Mouse (Mus musculus): ENCODE measurements at regions not wholly inside any gene's neighbourhood (a gene's known extent, or its start where the extent isn't known, plus 50 kb on each side); places are given as distances from the start of the nearest gene placed in this dataset.

DNA sequence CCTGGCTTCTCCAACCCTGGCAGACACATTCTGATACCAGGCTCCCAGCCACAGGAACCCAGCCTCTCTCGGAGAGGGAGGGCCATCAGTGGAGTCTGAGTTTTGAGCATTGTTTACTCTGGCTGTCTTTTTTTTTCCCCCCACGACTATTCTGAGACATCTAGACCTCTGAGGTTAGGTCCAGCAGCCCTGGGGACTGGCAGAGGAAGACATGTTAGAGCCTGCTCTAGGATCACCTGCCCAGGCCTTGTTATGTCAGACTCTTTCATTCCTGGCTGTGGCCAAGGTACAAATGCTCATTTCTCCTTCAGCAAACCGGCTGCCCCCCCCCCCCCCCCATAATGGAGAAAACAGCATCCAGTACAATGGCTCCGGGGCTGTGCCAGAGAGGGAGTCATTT is 291.4 kb downstream of the CK137956 start:
- TF ChIP-seq POLR2A (IDR thresholded peaks at IDR 0.05; ENCODE audit: control insufficient read depth, extremely low read depth, insufficient read depth, low read length, poor library complexity) (no peak), CTCF (IDR thresholded peaks at IDR 0.05; ENCODE audit: borderline replicate concordance, control insufficient read depth, extremely low read depth, insufficient read depth, low read length, poor library complexity) (no peak)

All from thymus, adult 2 months (tissue).